Mouse (Mus musculus) heart, embryonic 12.5 days (tissue): ENCODE results near the gene Cacnb4. TPM values are rescaled to one million over a fixed set of nuclear protein-coding genes. Genes with fewer than 3 reads are reported as not detected.

Source experiments
- ATAC-seq: fragments of 200-750 bp; cut with Nextera tagmentation; 2 replicates; pipeline ENCODE4 v1.8.0; 2017; ENCODE audit warnings: moderate TSS enrichment, moderate library complexity; ENCODE audit not compliant: insufficient number of reproducible peaks, low FRiP score
- H3K27ac ChIP-seq: fragments of 300-500 bp; sonication (generic); 2 replicates; pipeline ENCODE4 v1.5.1; 2016; ENCODE audit warnings: mild to moderate bottlenecking, moderate library complexity; ENCODE audit not compliant: poor library complexity, severe bottlenecking
- H3K27me3 ChIP-seq: fragments of 300-500 bp; sonication (generic); replicated peaks from 2 replicates; pipeline ENCODE4 v1.6.1; 2016; ENCODE audit warnings: mild to moderate bottlenecking, moderate library complexity
- H3K36me3 ChIP-seq: fragments of 300-500 bp; sonication (generic); 2 replicates; pipeline ENCODE4 v1.6.1; 2016; ENCODE audit warnings: mild to moderate bottlenecking, moderate library complexity
- H3K4me1 ChIP-seq: fragments of 300-500 bp; sonication (generic); replicated peaks from 2 replicates; pipeline ENCODE4 v1.6.1; 2016; ENCODE audit warnings: mild to moderate bottlenecking
- H3K4me2 ChIP-seq: fragments of 300-500 bp; sonication (generic); 2 replicates; pipeline ENCODE4 v1.6.1; 2016; ENCODE audit warnings: mild to moderate bottlenecking, moderate library complexity
- H3K4me3 ChIP-seq: fragments of 300-500 bp; sonication (generic); 2 replicates; pipeline ENCODE4 v1.5.1; 2016; ENCODE audit warnings: mild to moderate bottlenecking
- H3K9ac ChIP-seq: fragments of 300-500 bp; sonication (generic); 2 replicates; pipeline ENCODE4 v1.6.1; 2016; ENCODE audit warnings: mild to moderate bottlenecking, moderate library complexity
- H3K9me3 ChIP-seq: fragments of 300-500 bp; sonication (generic); replicated peaks from 2 replicates; pipeline ENCODE4 v1.6.1; 2016; ENCODE audit warnings: mild to moderate bottlenecking, moderate library complexity
- WGBS: fragments of 180-500 bp; shearing (Covaris S2); methylation state at CpG from one replicate; pipeline ENCODE4 v1.1.7; 2016; 5-methylcytosine and 5-hydroxymethylcytosine counted together
- polyA plus RNA-seq: library from polyadenylated mRNA; unstranded; fragments of >200 nt; fragmentation: Nextera tagmentation; extraction: Ambion mirVana; gene quantifications from 2 replicates; pipeline ENCODE4 v1.2.1, GENCODE M21; 2016

The Cacnb4 gene
- polyA plus RNA-seq = 0.32 and 0.41 TPM in 2 replicates

- Histone ChIP-seq H3K4me1 (peaks cover 23% of the 10 kb centered on the region), H3K36me3 (no peaks in the 10 kb centered on the region), H3K27ac (no peak within 1 kb of the TSS), H3K9ac (peak within 1 kb of the TSS; percentile 84), H3K9me3 (no peaks in the 10 kb centered on the region), H3K27me3 (peaks cover 13% of the 10 kb centered on the region), H3K4me2 (peak within 1 kb of the TSS; percentile 98), H3K4me3 (peak within 1 kb of the TSS; percentile 84)
- peak; percentile 66 for ATAC-seq
- under 1% methylated on average over 60 of the region's 77 CpGs for WGBS
Observed at GRCm38 (mm10) chr2:52676023-52676912, at the start of gene Cacnb4. Cacnb4 (minus strand) TSS chr2:52676831.

DNA sequence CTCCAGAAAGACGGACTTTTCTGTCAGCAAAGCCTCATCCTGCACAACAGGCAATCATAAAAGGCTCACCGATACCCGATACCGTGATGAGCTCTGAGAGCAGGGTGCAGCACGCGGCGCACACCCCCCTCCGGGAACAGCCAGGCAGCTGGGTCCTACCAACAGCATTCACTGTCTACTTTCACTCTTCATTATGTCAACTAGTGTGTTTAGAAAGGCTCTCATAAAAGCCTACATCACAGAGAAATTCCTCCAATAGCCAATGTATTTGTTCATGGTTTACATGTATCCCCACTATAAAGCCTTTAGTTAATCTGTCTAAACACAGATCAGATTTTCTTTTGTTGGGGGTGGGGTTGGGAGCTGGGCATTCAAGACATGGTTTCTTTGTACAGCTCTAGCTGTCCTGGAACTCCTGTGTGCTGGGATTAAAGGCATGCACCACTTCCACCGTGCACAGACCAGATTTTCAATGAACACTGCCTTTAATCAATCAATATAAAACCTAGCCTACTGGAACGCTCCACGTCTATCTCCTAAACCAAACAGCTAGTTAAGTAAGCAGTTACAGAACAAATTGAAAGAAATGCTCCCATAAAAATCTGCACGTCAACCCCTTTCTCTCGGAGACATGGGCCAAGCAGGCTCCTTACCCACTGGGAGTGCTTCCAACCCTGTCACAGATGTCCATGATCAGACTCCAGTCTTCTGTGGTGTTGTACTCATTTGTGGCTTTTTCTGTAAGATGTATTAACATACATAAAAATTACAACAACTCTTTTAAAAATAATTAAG, 43.8 kb upstream of the Cacnb4 start:
- H3K9me3 ChIP-seq = no peaks in the 10 kb centered on the region
- no peaks in the 10 kb centered on the region for H3K36me3 ChIP-seq
- no peak overlapping the region for H3K9ac ChIP-seq
- no peak overlapping the region for H3K4me2 ChIP-seq
- ATAC-seq = no peak
- no peaks in the 10 kb centered on the region for H3K4me1 ChIP-seq
- 78% methylated on average over 13 of the region's 13 CpGs for WGBS
- H3K27me3 ChIP-seq = no peaks in the 10 kb centered on the region
- H3K27ac ChIP-seq = no peak overlapping the region
- H3K4me3 ChIP-seq = no peak overlapping the region

DNA sequence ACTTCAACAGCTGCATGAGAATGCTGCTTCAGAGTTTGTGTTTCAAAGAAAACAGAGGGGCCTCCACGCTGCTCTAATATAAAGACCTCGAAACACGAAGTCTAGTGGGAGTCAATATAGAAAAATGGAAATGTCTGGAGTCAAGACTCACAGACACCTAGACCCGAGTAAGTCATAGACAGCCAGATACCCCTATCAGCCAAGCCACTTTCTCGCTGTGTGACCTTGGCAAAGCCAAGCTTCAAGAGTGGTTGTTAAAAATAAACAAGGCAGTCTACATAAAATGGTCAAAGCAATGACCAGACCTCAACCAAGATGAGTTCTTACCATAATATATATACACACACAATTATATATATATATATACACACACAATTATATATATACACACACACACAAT, 40.4 kb upstream of the Cacnb4 start:
- no peak overlapping the region for H3K4me2 ChIP-seq
- 73% methylated on average over 5 of the region's 5 CpGs for WGBS
- peaks cover 26% of the 10 kb centered on the region for H3K36me3 ChIP-seq
- no peak overlapping the region for H3K4me3 ChIP-seq
- no peaks in the 10 kb centered on the region for H3K27me3 ChIP-seq
- ATAC-seq = no peak
- H3K9ac ChIP-seq = no peak overlapping the region
- no peak overlapping the region for H3K27ac ChIP-seq
- H3K9me3 ChIP-seq = no peaks in the 10 kb centered on the region
- H3K4me1 ChIP-seq = no peaks in the 10 kb centered on the region

GRCm38 (mm10) chr2:52715538-52715937, 38.9 kb upstream of the Cacnb4 start:
- H3K4me2 ChIP-seq = no peak overlapping the region
- ATAC-seq = no peak
- no peak overlapping the region for H3K27ac ChIP-seq
- H3K4me3 ChIP-seq = no peak overlapping the region
- no peaks in the 10 kb centered on the region for H3K9me3 ChIP-seq
- WGBS = 88% methylated on average over 6 of the region's 6 CpGs
- H3K4me1 ChIP-seq = no peaks in the 10 kb centered on the region
- no peaks in the 10 kb centered on the region for H3K27me3 ChIP-seq
- peaks cover 28% of the 10 kb centered on the region for H3K36me3 ChIP-seq
- H3K9ac ChIP-seq = no peak overlapping the region

GRCm38 (mm10) chr2:52714111-52714510, 37.5 kb upstream of the Cacnb4 start:
- H3K36me3 ChIP-seq = peaks cover 41% of the 10 kb centered on the region
- no peak for ATAC-seq
- H3K4me1 ChIP-seq = no peaks in the 10 kb centered on the region
- no peak overlapping the region for H3K9ac ChIP-seq
- no peaks in the 10 kb centered on the region for H3K27me3 ChIP-seq
- H3K27ac ChIP-seq = no peak overlapping the region
- no peaks in the 10 kb centered on the region for H3K9me3 ChIP-seq
- H3K4me2 ChIP-seq = no peak overlapping the region
- WGBS = 94% methylated on average over 4 of the region's 4 CpGs
- no peak overlapping the region for H3K4me3 ChIP-seq

- 86% methylated on average over 2 of the region's 2 CpGs for WGBS
Observed at GRCm38 (mm10) chr2:52710804-52711203, 34.2 kb upstream of the Cacnb4 start.

GRCm38 (mm10) chr2:52709417-52709816, 32.8 kb upstream of the Cacnb4 start:
- H3K36me3 ChIP-seq = peaks cover 50% of the 10 kb centered on the region
- H3K9ac ChIP-seq = no peak overlapping the region
- H3K4me2 ChIP-seq = no peak overlapping the region
- H3K9me3 ChIP-seq = no peaks in the 10 kb centered on the region
- no peaks in the 10 kb centered on the region for H3K27me3 ChIP-seq
- H3K27ac ChIP-seq = no peak overlapping the region
- 84% methylated on average over 5 of the region's 5 CpGs for WGBS
- H3K4me1 ChIP-seq = 0 out of 2 replicates have a peak, but pooled peaks cover 2% of the 10 kb centered on the region
- ATAC-seq = no peak
- H3K4me3 ChIP-seq = no peak overlapping the region

More at GRCm38 (mm10) chr2:52710804-52711203, 34.2 kb upstream of the Cacnb4 start:
- H3K4me3 ChIP-seq = no peak overlapping the region
- peaks cover 55% of the 10 kb centered on the region for H3K36me3 ChIP-seq
- H3K9me3 ChIP-seq = no peaks in the 10 kb centered on the region
- H3K27ac ChIP-seq = no peak overlapping the region
- no peaks in the 10 kb centered on the region for H3K27me3 ChIP-seq
- H3K4me2 ChIP-seq = no peak overlapping the region
- no peak for ATAC-seq
- H3K9ac ChIP-seq = no peak overlapping the region
- H3K4me1 ChIP-seq = no peaks in the 10 kb centered on the region

- Histone ChIP-seq H3K4me2 (no peak overlapping the region), H3K27me3 (no peaks in the 10 kb centered on the region), H3K36me3 (peaks cover 33% of the 10 kb centered on the region), H3K4me1 (0 out of 2 replicates have a peak, but pooled peaks cover 2% of the 10 kb centered on the region), H3K9me3 (no peaks in the 10 kb centered on the region), H3K9ac (no peak overlapping the region), H3K27ac (no peak overlapping the region), H3K4me3 (no peak overlapping the region)
- WGBS = 84% methylated on average over 11 of the region's 11 CpGs
- no peak for ATAC-seq
Observed at GRCm38 (mm10) chr2:52701368-52702036, 24.9 kb upstream of the Cacnb4 start.

DNA sequence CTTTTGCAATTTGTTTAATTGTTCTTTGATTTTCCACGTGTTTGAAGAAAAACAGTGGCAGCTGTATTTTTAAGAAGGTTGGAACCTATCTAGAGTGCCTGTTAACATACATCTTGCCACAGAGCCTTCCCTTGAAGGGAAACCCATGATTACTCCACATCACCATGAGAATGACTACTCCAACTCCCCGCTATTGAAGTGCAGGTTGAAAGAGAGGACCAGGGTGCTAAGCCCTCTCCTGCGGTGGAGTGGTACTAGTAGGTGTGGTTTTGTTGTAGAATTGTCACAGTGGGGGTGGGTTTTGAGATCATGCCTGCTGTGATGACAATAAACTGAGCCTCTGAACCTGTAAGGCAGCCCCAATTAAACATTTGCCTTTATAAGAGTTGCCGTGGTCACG, 23.7 kb upstream of the Cacnb4 start:
- WGBS = 73% methylated on average over 5 of the region's 5 CpGs
- ATAC-seq = no peak
- H3K27me3 ChIP-seq = no peaks in the 10 kb centered on the region
- H3K36me3 ChIP-seq = peaks cover 27% of the 10 kb centered on the region
- no peak overlapping the region for H3K9ac ChIP-seq
- no peak overlapping the region for H3K4me2 ChIP-seq
- 0 out of 2 replicates have a peak, but pooled peaks cover under 1% of the 10 kb centered on the region for H3K4me1 ChIP-seq
- H3K27ac ChIP-seq = no peak overlapping the region
- H3K9me3 ChIP-seq = no peaks in the 10 kb centered on the region
- no peak overlapping the region for H3K4me3 ChIP-seq

- Histone ChIP-seq H3K4me3 (no peak overlapping the region), H3K4me1 (no peaks in the 10 kb centered on the region), H3K9ac (no peak overlapping the region), H3K27ac (no peak overlapping the region), H3K4me2 (no peak overlapping the region), H3K36me3 (peaks cover 22% of the 10 kb centered on the region), H3K27me3 (no peaks in the 10 kb centered on the region), H3K9me3 (no peaks in the 10 kb centered on the region)
- WGBS = 84% methylated on average over 6 of the region's 6 CpGs
- no peak for ATAC-seq
Observed at GRCm38 (mm10) chr2:52694604-52695003, 18.0 kb upstream of the Cacnb4 start.

GRCm38 (mm10) chr2:52691745-52692144, 15.1 kb upstream of the Cacnb4 start:
- peaks cover 20% of the 10 kb centered on the region for H3K36me3 ChIP-seq
- 75% methylated on average over 4 of the region's 4 CpGs for WGBS
- H3K27me3 ChIP-seq = no peaks in the 10 kb centered on the region
- no peaks in the 10 kb centered on the region for H3K9me3 ChIP-seq
- no peak overlapping the region for H3K4me3 ChIP-seq
- H3K9ac ChIP-seq = no peak overlapping the region
- no peaks in the 10 kb centered on the region for H3K4me1 ChIP-seq
- ATAC-seq = no peak
- H3K27ac ChIP-seq = no peak overlapping the region
- H3K4me2 ChIP-seq = no peak overlapping the region
